Mouse (Mus musculus): ENCODE measurements around the gene Nos2.

- TF ChIP-seq GATA1 (IDR thresholded peaks at IDR 0.05; ENCODE audit: low read length) (no peak), TAL1 (IDR thresholded peaks at IDR 0.05; ENCODE audit: low read length) (no peak)
Measured at GRCm38 (mm10) chr11:78961221-78961620, 40.6 kb downstream of the Nos2 start.
